Mouse (Mus musculus): Measurements from ENCODE around the gene Nedd4.
"Not testable (repeated sequence)": the region's sequence is repeated elsewhere in the genome, so short reads cannot be mapped to it uniquely, and the experiment has no call there.

Gene Nedd4

DNA sequence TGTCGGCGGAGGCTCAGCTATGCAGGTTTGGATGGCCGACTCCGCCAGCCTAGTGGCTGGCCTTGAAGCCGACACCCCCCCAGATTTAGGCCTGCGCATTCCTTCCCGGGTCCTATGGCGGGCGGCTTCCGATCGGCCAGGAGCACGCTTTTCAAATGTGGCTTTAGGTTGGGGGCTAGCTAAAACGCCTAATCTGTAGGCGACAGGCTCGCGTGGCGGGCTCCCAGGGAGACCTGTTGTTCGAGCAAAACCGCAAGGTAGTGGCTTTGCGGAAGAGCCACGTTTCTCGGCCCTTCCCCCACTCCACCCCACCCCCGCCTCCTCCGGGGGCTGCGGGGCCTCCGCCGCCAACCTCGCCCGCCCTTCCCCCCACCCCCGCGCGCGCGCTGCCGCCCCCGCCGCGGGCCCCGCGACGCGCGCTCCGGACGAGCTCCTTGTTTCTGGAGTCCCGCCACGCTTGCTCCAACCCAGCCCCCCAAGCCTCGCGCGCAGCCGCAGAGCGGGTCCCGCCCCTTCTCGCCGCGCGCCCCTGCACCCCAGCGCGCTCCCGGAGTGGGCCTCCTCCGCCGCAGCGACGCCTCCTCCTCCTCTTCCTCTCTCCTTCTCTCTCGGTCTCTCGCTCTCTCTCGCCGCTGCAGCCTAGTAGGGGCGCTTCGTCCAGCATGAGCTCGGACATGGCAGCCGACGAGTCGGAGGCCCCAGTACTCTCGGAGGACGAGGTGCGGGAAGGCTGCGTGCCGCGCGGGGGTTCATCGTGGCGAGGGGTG lies at the start of gene Nedd4:
Gene Nedd4 (plus strand): TSS at position 452 of the 767 bp plus-strand sequence.
- DNase-seq, result peak; percentile 98

DNA sequence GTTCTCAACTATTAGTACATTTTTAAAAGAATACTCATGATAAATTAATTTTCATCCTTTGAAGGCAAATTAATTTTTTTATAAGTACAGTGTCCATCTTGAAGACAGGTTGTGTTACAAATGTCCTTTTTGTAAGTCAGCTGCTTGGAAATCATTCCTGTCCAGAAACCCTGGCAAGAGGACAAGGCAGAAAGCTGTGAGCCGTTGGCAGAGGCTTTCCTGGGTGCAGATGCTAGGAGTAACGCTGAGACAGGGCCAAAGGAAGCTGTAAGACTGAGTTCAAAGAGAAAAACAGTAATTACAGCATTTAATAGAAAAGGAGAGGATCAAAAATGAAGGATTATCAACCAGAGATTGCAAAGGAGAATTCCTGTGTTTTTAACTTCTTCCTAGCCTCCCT lies 48.3 kb upstream of the Nedd4 start:
- DNase-seq, result no peak

DNA sequence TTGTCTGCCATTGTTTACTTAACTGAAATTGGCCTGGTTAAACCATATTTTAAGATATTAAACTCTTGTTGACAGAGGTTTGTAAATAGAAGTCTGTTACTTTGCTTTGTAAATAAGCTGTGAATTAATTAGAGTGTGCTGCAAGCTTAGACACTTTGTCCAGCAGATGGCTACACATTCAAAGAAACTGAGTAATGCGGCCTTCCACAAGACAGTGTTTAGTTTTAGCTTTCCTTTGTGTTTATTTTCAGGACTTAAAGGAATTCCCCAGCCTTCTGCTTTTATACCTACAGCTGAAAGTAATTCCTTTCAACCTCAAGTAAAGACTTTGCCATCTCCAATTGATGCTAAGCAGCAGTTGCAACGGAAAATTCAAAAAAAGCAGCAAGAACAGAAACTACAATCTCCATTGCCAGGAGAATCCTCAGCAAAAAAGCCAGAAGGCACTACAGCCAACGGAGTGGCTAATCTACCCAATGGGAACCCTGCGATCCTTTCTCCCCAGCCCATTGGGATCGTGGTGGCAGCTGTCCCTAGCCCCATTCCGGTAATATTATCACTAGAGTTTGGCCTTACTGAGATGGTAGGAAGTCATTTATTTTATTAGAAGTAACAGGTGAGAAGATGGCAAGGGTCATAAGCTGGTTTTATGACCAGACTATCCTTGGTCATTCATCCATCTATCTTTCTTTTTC lies 47.2 kb upstream of the Nedd4 start:
- no peak for DNase-seq

DNA sequence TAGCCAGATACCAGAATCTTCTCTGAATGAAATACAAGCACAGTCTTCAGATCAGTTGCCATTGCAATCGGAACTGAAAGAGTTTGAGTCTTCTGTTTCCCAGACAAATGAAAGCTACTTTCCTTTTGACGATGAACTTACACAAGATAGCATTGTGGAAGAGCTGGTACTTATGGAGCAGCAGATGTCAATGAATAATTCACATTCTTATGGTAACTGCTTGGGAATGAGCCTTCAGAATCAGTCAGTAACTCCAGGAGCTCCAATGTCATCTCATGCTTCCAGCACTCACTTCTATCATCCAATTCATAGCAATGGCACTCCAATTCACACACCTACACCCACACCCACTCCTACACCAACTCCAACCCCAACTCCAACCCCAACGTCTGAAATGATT lies 44.1 kb upstream of the Nedd4 start:
- DNase-seq, result no peak

DNA sequence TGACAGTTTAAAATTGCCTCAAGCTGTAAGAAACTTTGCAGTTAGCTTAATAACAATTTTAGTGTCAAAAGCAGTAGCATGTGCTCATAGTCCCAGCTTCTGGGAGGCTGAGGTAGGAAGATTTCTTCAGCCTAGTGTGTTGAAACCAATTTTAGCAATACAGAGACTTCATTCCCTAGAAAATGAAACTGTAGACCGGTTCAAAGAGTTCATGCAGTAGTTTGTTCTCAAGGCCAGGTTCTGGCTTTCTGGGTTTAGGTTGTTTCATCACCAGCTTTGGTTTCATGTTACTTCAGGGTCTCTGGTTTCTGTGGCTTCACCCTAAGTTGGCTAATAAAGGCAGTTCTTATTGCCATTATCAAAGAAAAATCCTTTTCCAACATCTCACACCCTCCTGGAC lies 38.5 kb upstream of the Nedd4 start:
- no peak for DNase-seq

DNA sequence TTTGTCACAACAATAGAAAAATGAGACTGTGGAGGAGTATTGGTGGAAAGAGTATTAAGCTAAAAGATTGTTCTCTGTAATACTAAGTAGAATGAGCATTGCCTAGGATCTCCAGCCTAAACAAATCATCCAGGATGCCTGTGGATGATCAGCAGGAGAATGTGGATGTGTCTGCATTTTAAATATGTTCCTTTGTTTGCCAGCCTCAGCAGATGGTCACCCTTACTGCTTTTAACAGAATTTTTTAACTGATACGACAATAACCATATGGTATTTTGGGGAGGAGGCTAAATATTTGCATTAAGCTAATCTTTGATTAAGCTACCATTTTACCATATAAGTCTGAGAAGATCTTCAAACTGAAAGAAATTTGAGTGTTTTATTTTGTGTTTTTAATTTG lies 34.5 kb upstream of the Nedd4 start:
- no peak for DNase-seq

DNA sequence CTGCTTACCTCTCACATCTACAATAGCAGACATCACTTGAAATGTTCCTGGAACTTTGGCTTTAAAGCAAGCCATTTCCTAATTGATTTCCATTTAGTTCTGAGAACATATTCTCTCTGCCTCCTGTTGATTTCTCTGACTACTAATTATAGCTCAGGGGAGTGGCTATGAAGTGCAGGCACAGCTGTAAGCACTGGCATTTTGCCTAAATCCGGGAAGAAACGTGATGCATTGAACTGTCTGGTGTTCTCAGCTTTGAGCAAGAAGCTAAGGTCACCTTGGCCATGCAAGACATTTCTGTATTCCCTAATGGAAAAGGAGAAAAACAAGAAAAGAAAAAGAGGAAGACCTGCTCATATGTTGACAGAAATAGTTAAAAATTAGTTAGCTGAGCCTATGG lies 33.6 kb upstream of the Nedd4 start:
- peak; percentile 72 for DNase-seq

DNA sequence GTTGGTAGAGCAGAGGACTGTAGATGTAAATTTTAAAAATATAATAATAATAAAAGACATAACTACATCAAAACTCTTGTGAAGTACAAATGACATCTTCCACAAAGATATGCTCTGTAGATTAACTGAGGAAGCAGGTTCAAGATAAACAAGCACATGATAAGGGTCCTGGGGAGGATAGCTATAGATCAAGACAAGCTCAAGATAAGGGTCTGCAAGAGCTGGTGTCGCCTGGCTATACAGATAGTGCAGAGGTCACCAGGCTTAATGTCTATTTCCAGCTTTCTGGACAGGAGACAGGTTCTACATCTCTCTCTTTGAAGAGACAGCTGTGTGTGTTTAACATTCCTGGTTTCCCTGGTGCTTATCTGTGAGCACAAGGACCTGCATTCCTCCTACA lies 29.9 kb upstream of the Nedd4 start:
- DNase-seq, result no peak

DNA sequence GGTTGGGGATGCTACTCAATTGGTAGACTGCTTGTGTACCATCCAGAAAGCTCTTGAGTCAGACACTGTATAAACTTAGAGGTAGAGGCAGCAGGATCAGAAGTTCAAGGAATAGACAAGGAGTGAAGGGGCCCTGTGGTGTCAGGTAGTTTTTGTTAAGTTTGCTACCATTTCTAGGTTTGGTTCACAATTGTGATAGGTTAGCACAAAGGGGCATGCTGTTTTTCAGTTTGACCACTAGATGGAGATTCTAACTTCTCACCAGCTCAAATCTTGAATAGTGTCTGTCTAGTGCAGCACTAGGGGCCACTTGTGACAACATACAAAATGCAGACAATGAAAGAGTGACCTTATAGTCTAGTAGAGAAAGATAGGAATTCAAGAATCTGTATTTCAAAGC lies 27.0 kb upstream of the Nedd4 start:
- no peak for DNase-seq

DNA sequence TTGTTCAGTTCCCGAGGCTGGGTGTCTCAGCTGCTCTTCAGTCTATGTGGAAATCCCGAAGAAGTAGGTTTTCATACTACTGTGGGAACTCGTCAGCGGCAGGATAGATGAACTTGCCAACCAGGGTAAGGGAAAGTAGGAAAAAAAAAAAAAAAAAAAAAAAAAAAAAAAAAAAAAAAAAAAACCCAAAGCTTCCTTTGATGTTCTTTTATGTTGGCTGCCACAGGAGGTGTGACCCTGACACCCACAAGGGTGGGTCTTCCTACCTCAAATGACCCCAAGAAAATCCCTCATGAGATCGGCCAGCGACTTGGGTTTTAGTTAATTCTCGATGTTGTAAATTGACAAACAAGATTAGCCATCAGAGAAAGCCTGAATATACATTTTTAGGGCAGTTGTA lies 25.6 kb upstream of the Nedd4 start:
- DNase-seq, result no peak

DNA sequence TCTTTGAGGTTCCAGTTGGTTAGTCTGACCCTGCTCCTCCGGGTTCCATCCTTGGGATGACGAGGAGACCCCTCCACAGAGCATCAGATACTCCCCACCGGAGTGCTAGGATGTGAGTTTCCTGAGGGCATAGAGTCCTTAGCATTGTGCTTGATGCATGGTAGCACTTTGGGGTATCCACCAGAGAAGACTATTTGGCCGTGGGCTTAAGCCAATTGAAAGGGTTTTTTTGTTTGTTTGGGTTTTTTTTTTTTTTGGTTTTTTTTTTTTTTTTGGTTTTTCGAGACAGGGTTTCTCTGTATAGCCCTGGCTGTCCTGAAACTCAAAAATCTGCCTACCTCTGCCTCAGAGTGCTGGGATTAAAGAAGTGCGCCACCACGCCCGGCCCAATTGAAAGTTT lies 24.9 kb upstream of the Nedd4 start:
- no peak for DNase-seq

DNA sequence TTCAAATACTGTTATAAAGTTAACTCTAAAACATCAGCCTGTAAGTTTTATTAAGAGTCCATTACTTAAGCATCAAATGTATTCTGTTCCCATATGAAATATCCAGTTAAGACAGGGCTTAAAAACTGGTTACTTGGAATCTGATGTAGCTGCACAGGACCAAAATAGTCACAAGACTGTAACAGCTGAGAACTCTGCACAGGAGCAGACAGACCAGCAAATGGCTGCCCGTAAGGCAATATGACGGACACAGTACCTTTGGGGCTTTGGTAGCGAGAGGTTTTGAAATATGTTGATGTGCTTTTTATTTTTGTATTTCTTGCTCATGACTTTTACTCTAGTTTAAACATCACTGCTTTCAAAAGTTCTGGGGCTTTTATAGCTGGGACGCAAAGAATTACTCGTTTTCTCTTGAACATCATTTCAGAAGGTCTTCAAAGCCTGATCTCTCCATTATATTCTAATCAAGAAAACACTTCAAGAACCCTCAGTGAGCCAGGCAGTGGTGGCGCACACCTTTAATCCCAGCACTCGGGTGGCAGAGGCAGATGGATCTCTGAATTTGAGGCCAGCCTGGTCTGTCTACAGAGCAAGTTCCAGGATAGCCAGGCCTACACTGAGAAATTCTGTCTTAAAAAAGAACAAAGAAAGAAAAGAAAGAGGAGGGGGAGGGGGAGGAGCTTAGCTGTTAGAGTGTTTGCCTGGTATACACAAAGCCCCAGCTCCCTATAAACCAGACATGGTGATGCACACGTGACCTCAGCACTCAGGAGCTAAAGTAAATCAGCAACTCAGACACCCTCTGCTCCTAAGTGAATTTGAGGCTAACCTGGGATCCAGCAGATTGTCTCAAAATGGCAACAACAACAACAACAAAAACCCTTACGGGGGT lies 22.9 kb upstream of the Nedd4 start:
- peak; percentile 57 for DNase-seq

DNA sequence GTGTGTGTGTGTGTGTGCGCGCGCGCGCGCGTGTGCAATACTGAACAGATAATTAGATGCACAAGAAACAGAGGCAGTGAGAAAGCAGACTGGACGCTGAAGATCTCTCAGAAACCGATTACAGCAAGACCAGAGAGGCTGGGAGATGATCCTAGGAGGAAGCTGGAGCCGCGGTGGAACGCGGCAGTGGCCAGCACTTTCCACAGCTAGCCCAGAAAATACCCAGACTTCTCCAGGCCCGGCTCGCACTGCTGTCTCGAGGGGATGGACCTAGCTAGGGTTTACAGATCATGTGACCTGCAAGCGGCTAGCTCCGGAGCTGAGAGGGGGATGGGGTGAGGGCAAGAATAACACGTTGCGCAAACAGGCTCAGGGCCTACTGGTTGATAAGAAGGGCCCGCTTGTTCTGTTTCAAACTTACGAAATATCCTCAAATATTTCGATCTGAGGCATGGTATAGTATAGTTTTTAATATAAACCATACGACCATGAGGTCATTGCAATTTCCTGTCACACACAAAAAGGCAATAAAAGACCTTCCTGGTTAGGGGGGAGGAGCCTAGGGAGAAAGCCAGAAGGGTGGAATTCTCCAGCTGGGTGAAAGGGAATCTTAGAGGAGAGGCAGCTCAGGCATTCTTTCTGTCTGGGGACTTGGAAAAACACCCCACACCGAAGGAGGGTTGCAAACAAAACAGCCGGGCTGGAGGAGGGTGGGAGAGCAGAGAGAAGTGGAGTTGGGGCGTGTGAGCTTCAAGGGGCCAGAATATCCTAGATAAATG lies 22.1 kb upstream of the Nedd4 start:
- DNase-seq, result peak; percentile 90

DNA sequence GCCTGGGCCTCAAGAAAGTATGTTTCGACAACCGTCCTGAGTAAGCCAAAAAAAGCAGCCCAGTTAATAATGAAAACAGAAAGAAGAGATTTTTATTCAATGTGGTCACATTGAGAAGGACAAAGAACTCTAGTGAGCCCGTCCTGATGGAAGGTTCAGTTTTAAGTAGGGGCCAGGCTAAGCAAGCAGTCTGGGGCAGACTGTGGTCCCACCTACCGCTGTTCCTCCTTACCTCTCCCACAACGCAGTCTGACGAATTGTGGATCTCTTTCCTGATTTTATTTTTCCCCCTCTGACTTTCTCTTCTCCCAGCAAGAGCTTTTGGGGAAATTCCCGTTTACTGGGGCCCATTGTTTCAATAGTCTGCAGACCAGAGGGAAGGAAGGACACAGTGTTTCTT lies 21.5 kb upstream of the Nedd4 start:
- no peak for DNase-seq

DNA sequence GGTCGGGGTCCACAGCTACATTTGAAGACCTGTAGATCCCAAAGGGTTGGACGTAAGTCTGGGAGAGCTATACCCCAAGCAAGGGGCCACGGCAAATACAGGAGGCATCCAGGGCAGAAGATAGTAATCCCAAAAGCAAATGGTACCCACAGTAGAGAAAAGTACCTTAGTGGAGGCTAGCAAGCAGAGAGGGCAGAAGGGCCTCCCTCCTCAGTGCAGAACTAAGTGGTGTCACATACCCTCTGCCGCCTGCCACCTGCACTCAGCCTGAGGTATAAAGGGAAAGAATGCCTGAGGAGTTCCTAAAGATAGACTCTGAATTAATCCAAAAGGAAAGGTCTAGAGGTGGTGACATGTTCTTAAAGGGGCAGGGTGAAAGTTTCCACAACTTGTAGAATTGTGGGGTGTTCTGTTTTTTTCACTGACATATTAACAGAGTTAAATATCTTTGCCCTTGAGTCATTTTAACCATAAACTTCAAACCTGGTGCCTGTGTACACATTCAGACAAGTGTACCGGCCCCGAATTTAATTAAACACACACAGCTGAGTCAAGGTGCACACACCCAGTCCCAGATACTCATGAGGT lies 21.0 kb upstream of the Nedd4 start:
- DNase-seq, result peak; percentile 33

DNA sequence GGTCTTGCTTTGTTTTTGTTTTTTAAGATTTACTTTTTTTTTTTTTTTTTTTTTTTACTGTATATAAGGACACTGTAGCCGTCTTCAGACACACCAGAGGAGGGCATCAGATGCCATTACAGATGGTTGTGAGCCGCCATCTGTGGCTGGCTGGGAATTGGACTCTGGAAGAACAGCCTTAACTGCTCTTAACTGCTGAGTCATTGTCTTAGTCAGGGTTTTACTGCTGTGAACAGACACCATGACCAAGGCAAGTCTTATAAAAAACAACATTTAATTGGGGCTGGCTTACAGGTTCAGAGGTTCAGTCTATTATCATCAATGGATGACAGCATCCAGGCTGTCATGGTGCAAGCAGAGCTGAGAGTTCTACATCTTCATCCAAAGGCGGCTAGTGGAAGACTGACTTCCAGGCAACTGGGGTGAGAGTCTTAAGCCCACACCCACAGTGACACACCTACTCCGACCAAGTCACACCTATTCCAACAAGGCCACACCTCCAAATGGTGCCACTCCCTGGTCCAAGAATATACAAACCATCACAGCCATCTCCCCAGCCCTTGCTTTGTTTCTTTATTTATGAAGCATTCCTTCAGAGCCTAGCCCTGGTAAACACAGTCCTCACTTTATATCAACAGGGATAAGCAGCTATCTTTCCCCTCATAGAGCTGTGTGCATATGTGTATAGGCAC lies 19.2 kb upstream of the Nedd4 start:
- DNase-seq, result not testable (repeated sequence)

DNA sequence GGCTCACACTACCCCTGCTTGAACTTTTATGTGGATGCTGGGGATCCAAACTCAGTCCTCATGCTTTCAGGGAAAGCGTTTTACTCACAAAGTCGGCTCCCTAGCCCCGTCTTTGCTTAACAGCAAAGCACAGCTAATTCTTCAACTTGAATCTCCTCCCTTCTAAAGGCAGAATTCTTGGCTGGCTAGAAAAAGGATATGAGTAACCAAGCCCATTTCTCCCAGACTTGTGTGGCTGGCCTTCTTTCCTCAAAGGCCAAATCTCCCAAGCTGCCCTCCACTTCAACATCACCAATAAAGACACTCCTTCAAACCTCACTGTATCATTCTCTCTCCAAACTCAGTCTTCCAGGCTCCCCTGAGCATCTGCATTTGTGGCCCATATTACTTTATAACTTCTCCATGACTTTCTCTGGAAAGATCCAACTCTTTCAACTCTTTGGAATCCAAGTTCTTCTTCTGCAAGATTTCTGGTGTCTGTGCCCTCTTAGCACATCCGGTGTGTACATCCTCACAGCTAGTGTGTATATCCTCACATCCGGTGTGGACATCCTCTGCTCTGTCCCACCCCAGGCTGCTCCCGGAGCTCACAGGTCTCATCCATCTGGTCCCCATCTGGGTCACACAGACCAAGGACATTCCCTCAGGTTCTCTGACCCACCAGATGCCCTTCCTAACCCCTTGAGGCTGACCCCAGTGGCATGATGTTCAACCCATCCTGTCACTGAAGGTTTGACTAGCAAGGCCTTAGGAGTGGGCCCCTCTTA lies 18.3 kb upstream of the Nedd4 start:
- no peak for DNase-seq

DNA sequence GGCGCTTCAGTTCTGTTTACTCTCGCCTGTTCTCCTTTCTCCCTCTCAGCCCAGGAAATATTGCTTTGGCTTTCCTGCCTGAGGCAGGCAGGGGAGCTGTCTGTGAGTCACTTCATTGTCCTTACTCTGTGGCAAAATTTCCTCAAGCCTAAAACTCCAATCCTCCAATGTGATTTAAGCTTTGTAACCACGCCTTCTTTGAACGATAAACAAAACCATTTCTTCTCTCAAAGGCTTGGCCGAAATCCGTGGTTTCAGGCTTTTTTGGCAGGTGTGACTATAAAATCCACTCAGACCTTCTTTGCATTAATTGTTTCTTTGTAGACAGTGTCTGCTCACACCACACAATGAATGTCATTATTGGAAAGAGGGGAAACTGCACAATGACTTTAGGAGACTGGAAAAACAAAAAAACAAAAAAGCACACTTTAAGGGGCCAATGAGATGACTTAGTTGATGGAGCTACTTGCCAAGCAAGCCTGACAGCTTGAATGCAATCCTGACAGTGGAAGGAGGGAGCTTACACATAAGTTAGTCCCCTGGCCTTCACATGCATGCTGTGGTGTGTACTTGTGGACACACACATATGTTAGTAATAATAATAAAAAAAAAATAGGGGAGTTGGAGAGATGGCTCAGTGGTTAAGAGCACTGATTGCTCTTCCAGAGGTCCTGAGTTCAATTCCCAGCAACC lies 17.6 kb upstream of the Nedd4 start:
- DNase-seq, result no peak

DNA sequence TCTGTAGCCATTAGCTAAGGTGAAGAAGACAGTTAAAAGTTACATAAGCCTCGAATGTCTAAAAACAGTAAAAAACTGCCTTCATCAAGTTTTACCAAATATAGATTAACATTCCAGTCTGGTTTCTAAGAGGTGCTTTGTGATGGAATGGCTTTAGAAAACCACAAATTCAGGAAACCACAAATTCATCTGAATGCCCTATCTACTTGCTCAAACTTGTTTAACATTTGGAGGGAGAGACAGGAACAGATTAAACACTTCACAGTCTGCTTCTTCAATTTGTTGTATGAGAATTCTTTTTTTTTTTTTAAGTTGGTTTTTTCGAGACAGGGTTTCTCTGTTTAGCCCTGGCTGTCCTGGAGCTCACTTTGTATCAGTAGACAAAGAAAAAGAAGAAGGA lies 12.4 kb upstream of the Nedd4 start:
- no peak for DNase-seq

DNA sequence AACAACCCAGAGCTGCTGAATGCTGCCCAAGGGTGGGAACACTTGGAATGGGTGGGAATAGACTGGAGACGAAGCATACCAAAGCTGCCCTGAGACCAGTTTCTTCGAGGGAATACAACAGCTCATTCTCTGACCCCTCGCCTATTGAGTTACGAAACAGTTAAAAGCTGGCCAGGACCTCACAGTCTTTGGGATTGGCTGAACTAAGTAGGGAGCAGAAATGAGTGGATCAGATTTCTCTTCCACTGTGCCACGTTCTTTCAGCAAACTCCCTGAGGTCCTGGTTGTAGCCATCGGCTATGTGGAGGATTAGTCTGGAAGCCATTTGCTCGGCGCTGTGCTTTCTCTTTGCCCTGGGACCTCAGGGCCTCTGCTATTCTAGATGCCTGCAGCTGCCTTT lies 9.2 kb upstream of the Nedd4 start:
- peak; percentile 58 for DNase-seq

All from kidney, postnatal 10 days (tissue).